Mouse (Mus musculus) erythroblast, embryonic 14.5 days (primary cell): ENCODE results near the gene Phb.

ENCODE experiments used
- GATA1 ChIP-seq: IDR thresholded peaks from 2 replicates; pipeline ENCODE4 v1.6.1; 2012; ENCODE audit warnings: low read length, inconsistent platforms, mixed read lengths
- TAL1 ChIP-seq: IDR thresholded peaks from 3 replicates; pipeline ENCODE4 v1.6.1; 2012; ENCODE audit warnings: low read length, inconsistent platforms, mixed read lengths

GRCm38 (mm10) chr11:95617785-95618465 lies 48.8 kb upstream of the Phb start:
- TF ChIP-seq GATA1, result no peak
- TF ChIP-seq TAL1, result no peak
